Mouse (Mus musculus) embryonic facial prominence, embryonic 12.5 days (tissue): ENCODE measurements around the gene Zzz3. TPM values are rescaled to one million over a fixed set of nuclear protein-coding genes. Genes with fewer than 3 reads are reported as not detected.

ENCODE experiments used
- ATAC-seq: fragments of 200-750 bp; cut with Nextera tagmentation; 2 replicates; pipeline ENCODE4 v1.8.0; 2017; ENCODE audit not compliant: insufficient number of reproducible peaks, insufficient read depth, low FRiP score, low TSS enrichment
- H3K27ac ChIP-seq: fragments of 300-500 bp; sonication (generic); 2 replicates; pipeline ENCODE4 v1.5.1; 2016; ENCODE audit warnings: mild to moderate bottlenecking
- H3K27me3 ChIP-seq: fragments of 300-500 bp; sonication (generic); 2 replicates; pipeline ENCODE4 v1.6.1; 2016; ENCODE audit warnings: mild to moderate bottlenecking, moderate library complexity
- H3K36me3 ChIP-seq: fragments of 300-500 bp; sonication (generic); 2 replicates; pipeline ENCODE4 v1.6.1; 2016; ENCODE audit warnings: mild to moderate bottlenecking
- H3K4me1 ChIP-seq: fragments of 300-500 bp; sonication (generic); 2 replicates; pipeline ENCODE4 v1.6.1; 2016
- H3K4me2 ChIP-seq: fragments of 300-500 bp; sonication (generic); replicated peaks from 2 replicates; pipeline ENCODE4 v1.6.1; 2016; ENCODE audit warnings: mild to moderate bottlenecking, moderate library complexity
- H3K4me3 ChIP-seq: fragments of 300-500 bp; sonication (generic); 2 replicates; pipeline ENCODE4 v1.5.1; 2016; ENCODE audit warnings: mild to moderate bottlenecking
- H3K9ac ChIP-seq: fragments of 300-500 bp; sonication (generic); 2 replicates; pipeline ENCODE4 v1.6.1; 2016; ENCODE audit warnings: mild to moderate bottlenecking, moderate library complexity
- H3K9me3 ChIP-seq: fragments of 300-500 bp; sonication (generic); 2 replicates; pipeline ENCODE4 v1.6.1; 2016; ENCODE audit warnings: mild to moderate bottlenecking, moderate library complexity
- WGBS: fragments of 180-500 bp; shearing (Covaris S2); methylation state at CpG from one replicate; pipeline ENCODE4 v1.1.7; 2016; 5-methylcytosine and 5-hydroxymethylcytosine counted together
- polyA plus RNA-seq: library from polyadenylated mRNA; unstranded; fragments of >200 nt; fragmentation: Nextera tagmentation; extraction: Ambion mirVana; gene quantifications from 2 replicates; pipeline ENCODE4 v1.2.1, GENCODE M21; 2016

Zzz3 gene
- polyA plus RNA-seq, 1 experiment from 2014 or later = 58.4 TPM

DNA sequence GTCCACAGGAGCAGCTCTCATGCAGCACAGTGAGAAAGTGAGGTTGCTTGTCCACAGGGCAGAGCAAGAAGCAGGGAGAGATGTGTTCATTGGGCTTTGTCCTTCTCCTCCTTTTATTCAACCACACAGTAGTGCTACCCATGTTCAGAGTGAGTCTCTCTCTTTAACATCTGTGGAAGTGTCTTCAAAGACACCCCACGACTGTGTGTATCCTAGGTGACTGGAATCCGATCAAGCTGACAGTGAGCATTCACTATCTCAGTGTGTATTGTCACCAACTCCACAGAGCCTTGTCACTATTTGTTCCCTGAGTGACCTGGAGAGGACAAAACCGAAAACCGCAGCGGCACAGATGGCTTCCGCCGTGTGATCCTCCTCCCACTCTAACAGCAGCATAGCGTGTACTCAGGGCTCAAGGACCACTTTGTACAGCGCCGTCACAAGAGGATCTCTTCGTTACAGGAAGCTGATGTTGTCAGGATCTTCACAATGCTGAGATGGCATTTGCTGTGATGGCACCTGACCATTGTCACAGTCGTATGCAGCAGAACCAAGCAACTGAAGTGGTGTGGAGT lies 113.2 kb downstream of the Zzz3 start:
- H3K9me3 ChIP-seq = peaks cover 5% of the 10 kb centered on the region; the same call in 1 of the 2 replicates
- H3K36me3 ChIP-seq = no peaks in the 10 kb centered on the region
- WGBS = 86% methylated on average over 12 of the region's 12 CpGs
- no peak overlapping the region for H3K4me2 ChIP-seq
- no peaks in the 10 kb centered on the region for H3K4me1 ChIP-seq
- no peak overlapping the region for H3K9ac ChIP-seq
- ATAC-seq = no peak
- H3K27me3 ChIP-seq = no peaks in the 10 kb centered on the region
- no peak overlapping the region for H3K27ac ChIP-seq
- no peak overlapping the region for H3K4me3 ChIP-seq

- no peak for ATAC-seq
- no peak overlapping the region for H3K4me2 ChIP-seq
- 87% methylated on average over 7 of the region's 7 CpGs for WGBS
- peaks cover 6% of the 10 kb centered on the region for H3K4me1 ChIP-seq
- H3K4me3 ChIP-seq = no peak overlapping the region
- no peak overlapping the region for H3K27ac ChIP-seq
- H3K27me3 ChIP-seq = no peaks in the 10 kb centered on the region
- H3K9ac ChIP-seq = no peak overlapping the region
- H3K9me3 ChIP-seq = peaks cover 5% of the 10 kb centered on the region; the same call in 1 of the 2 replicates
- H3K36me3 ChIP-seq = no peaks in the 10 kb centered on the region
These were observed 114.0 kb downstream of the Zzz3 start for GRCm38 (mm10) chr3:152509268-152509667.

Other genes starting within 250 kb of the Zzz3 start
- 2.4 and 3.5 TPM in 2 replicates for gene Gipc2, start 229.2 kb upstream of the Zzz3 start, polyA plus RNA-seq
- 29.4 and 33.0 TPM in 2 replicates for gene Dnajb4, start 185.2 kb upstream of the Zzz3 start, polyA plus RNA-seq
- 367 and 370 TPM in 2 replicates for gene Fubp1, start 185.1 kb upstream of the Zzz3 start, polyA plus RNA-seq
- 10.1 and 13.1 TPM in 2 replicates for gene Nexn, start 129.1 kb upstream of the Zzz3 start, polyA plus RNA-seq
- gene Miga1, start 55.1 kb upstream of the Zzz3 start, polyA plus RNA-seq = 24.7 and 24.8 TPM in 2 replicates
- gene Usp33, start 49.0 kb upstream of the Zzz3 start, polyA plus RNA-seq = 51.1 and 56.7 TPM in 2 replicates